Mouse (Mus musculus) hindbrain, embryonic 11.5 days (tissue): Measurements from ENCODE around the gene Fgfr2. TPM values are rescaled to one million over a fixed set of nuclear protein-coding genes. Genes with fewer than 3 reads are reported as not detected.
A peak's percentile ranks its signal among the peaks of the same experiment; 100 is the strongest.

Experiments used
- ATAC-seq: fragments of 200-750 bp; cut with Nextera tagmentation; 2 replicates; pipeline ENCODE4 v1.8.0; 2017; ENCODE audit warnings: mild to moderate bottlenecking, moderate TSS enrichment, moderate library complexity; ENCODE audit not compliant: low FRiP score
- DNase-seq: peaks from one replicate; pipeline ENCODE4 v3.0.0-alpha.2; 2015; ENCODE audit warnings: low spot score
- H3K27ac ChIP-seq: fragments of 300-500 bp; sonication (generic); 2 replicates; pipeline ENCODE4 v1.5.1; 2014; ENCODE audit warnings: mild to moderate bottlenecking, low read depth, low read length
- H3K27me3 ChIP-seq: fragments of 300-500 bp; sonication (generic); 2 replicates; pipeline ENCODE4 v1.6.1; 2014; ENCODE audit warnings: mild to moderate bottlenecking, low read length, moderate library complexity, mixed read lengths; ENCODE audit not compliant: control insufficient read depth, insufficient read depth
- H3K36me3 ChIP-seq: fragments of 300-500 bp; sonication (generic); 2 replicates; pipeline ENCODE4 v1.6.1; 2014; ENCODE audit warnings: mild to moderate bottlenecking, low read length, moderate library complexity, mixed read lengths; ENCODE audit not compliant: control insufficient read depth, insufficient read depth
- H3K4me1 ChIP-seq: fragments of 300-500 bp; sonication (generic); replicated peaks from 2 replicates; pipeline ENCODE4 v1.6.1; 2014; ENCODE audit warnings: low read length, mixed read lengths; ENCODE audit not compliant: control insufficient read depth, insufficient read depth
- H3K4me2 ChIP-seq: fragments of 300-500 bp; sonication (generic); replicated peaks from 2 replicates; pipeline ENCODE4 v1.6.1; 2014; ENCODE audit warnings: mild to moderate bottlenecking, low read depth, low read length
- H3K4me3 ChIP-seq: fragments of 300-500 bp; sonication (generic); 2 replicates; pipeline ENCODE4 v1.5.1; 2014; ENCODE audit warnings: low read depth, low read length
- H3K9ac ChIP-seq: fragments of 300-500 bp; sonication (generic); 2 replicates; pipeline ENCODE4 v1.6.1; 2014; ENCODE audit warnings: low read depth, low read length
- H3K9me3 ChIP-seq: fragments of 300-500 bp; sonication (generic); 2 replicates; pipeline ENCODE4 v1.6.1; 2016; ENCODE audit warnings: low read length; ENCODE audit not compliant: control insufficient read depth
- WGBS: fragments of 180-500 bp; shearing (Covaris S2); extraction: QIAGEN DNeasy Blood & Tissue Kit; methylation state at CpG from one replicate; pipeline ENCODE4 v1.1.7; 2014; 5-methylcytosine and 5-hydroxymethylcytosine counted together
- polyA plus RNA-seq: library from polyadenylated mRNA; unstranded; fragments of >200 nt; fragmentation: Nextera tagmentation; extraction: Ambion mirVana; gene quantifications from 2 replicates; pipeline ENCODE4 v1.2.1, GENCODE M21; 2014

Gene Fgfr2
- 71.3 and 80.6 TPM in 2 replicates for polyA plus RNA-seq

- H3K4me1 ChIP-seq, result peaks cover 4% of the 10 kb centered on the region; the same call in 1 of the 2 replicates
- WGBS, result 1% methylated on average over 25 of the region's 53 CpGs
- H3K36me3 ChIP-seq, result no peaks in the 10 kb centered on the region
- H3K27me3 ChIP-seq, result no peaks in the 10 kb centered on the region
- peak; percentile 79 for DNase-seq
- H3K9ac ChIP-seq, result peak within 1 kb of the TSS; percentile 99
- H3K27ac ChIP-seq, result peak within 1 kb of the TSS; percentile 100
- H3K4me2 ChIP-seq, result peak within 1 kb of the TSS; percentile 98
- H3K9me3 ChIP-seq, result no peaks in the 10 kb centered on the region
- H3K4me3 ChIP-seq, result peak within 1 kb of the TSS; percentile 95
- peak; percentile 77 for ATAC-seq
Measured at GRCm38 (mm10) chr7:133123244-133123998, at the start of gene Fgfr2. Gene Fgfr2, minus strand, starts transcription at chr7:133123350.

GRCm38 (mm10) chr7:133171403-133172032, 48.4 kb upstream of the Fgfr2 start:
- DNase-seq (no peak), ATAC-seq (no peak)
- no peaks in the 10 kb centered on the region for H3K4me1 ChIP-seq
- no peak overlapping the region for H3K27ac ChIP-seq
- H3K27me3 ChIP-seq, result no peaks in the 10 kb centered on the region
- H3K36me3 ChIP-seq, result no peaks in the 10 kb centered on the region
- no peaks in the 10 kb centered on the region for H3K9me3 ChIP-seq
- H3K4me2 ChIP-seq, result no peak overlapping the region
- WGBS, result 82% methylated on average over 4 of the region's 4 CpGs
- H3K9ac ChIP-seq, result no peak overlapping the region
- no peak overlapping the region for H3K4me3 ChIP-seq

- WGBS, result 87% methylated on average over 3 of the region's 3 CpGs
- no peak overlapping the region for H3K4me3 ChIP-seq
- H3K4me1 ChIP-seq, result no peaks in the 10 kb centered on the region
- no peaks in the 10 kb centered on the region for H3K9me3 ChIP-seq
- no peak for ATAC-seq
- H3K27ac ChIP-seq, result no peak overlapping the region
- no peak for DNase-seq
- H3K27me3 ChIP-seq, result no peaks in the 10 kb centered on the region
- no peak overlapping the region for H3K9ac ChIP-seq
- no peaks in the 10 kb centered on the region for H3K36me3 ChIP-seq
- H3K4me2 ChIP-seq, result no peak overlapping the region
Measured at GRCm38 (mm10) chr7:133168928-133169327, 45.8 kb upstream of the Fgfr2 start.

- DNase-seq (no peak), ATAC-seq (no peak)
- H3K27ac ChIP-seq, result no peak overlapping the region
- no peaks in the 10 kb centered on the region for H3K4me1 ChIP-seq
- no peak overlapping the region for H3K9ac ChIP-seq
- H3K27me3 ChIP-seq, result no peaks in the 10 kb centered on the region
- no peaks in the 10 kb centered on the region for H3K9me3 ChIP-seq
- no peaks in the 10 kb centered on the region for H3K36me3 ChIP-seq
- H3K4me2 ChIP-seq, result no peak overlapping the region
- 90% methylated on average over 2 of the region's 2 CpGs for WGBS
- no peak overlapping the region for H3K4me3 ChIP-seq
Measured at GRCm38 (mm10) chr7:133167903-133168302, 44.8 kb upstream of the Fgfr2 start.

GRCm38 (mm10) chr7:133164770-133165169, 41.6 kb upstream of the Fgfr2 start:
- Histone ChIP-seq H3K4me3 (no peak overlapping the region), H3K36me3 (no peaks in the 10 kb centered on the region), H3K4me2 (no peak overlapping the region), H3K27me3 (no peaks in the 10 kb centered on the region), H3K4me1 (no peaks in the 10 kb centered on the region), H3K9ac (no peak overlapping the region), H3K27ac (no peak overlapping the region), H3K9me3 (no peaks in the 10 kb centered on the region)
- no peak for ATAC-seq
- WGBS, result 77% methylated on average over 2 of the region's 2 CpGs
- DNase-seq, result no peak

GRCm38 (mm10) chr7:133163011-133163410, 39.9 kb upstream of the Fgfr2 start:
- no peak for DNase-seq
- 71% methylated on average over 5 of the region's 5 CpGs for WGBS

GRCm38 (mm10) chr7:133162131-133162530, 39.0 kb upstream of the Fgfr2 start:
- Histone ChIP-seq H3K27me3 (no peaks in the 10 kb centered on the region), H3K4me1 (no peaks in the 10 kb centered on the region), H3K9ac (no peak overlapping the region), H3K27ac (no peak overlapping the region), H3K4me3 (no peak overlapping the region), H3K9me3 (no peaks in the 10 kb centered on the region), H3K36me3 (no peaks in the 10 kb centered on the region), H3K4me2 (no peak overlapping the region)
- WGBS, result 80% methylated on average over 2 of the region's 2 CpGs
- ATAC-seq (no peak), DNase-seq (no peak)

More at GRCm38 (mm10) chr7:133163011-133163410, 39.9 kb upstream of the Fgfr2 start:
- no peak for ATAC-seq
- H3K4me3 ChIP-seq, result no peak overlapping the region
- H3K9me3 ChIP-seq, result no peaks in the 10 kb centered on the region
- no peaks in the 10 kb centered on the region for H3K36me3 ChIP-seq
- no peaks in the 10 kb centered on the region for H3K4me1 ChIP-seq
- no peaks in the 10 kb centered on the region for H3K27me3 ChIP-seq
- H3K4me2 ChIP-seq, result no peak overlapping the region
- no peak overlapping the region for H3K9ac ChIP-seq
- no peak overlapping the region for H3K27ac ChIP-seq

GRCm38 (mm10) chr7:133161362-133162080, 38.4 kb upstream of the Fgfr2 start:
- WGBS, result 62% methylated on average over 7 of the region's 7 CpGs
- Histone ChIP-seq H3K4me1 (no peaks in the 10 kb centered on the region), H3K9me3 (no peaks in the 10 kb centered on the region), H3K4me3 (no peak overlapping the region), H3K27ac (no peak overlapping the region), H3K9ac (no peak overlapping the region), H3K36me3 (no peaks in the 10 kb centered on the region), H3K27me3 (no peaks in the 10 kb centered on the region), H3K4me2 (no peak overlapping the region)
- no peak for DNase-seq
- ATAC-seq, result no peak
